Mouse (Mus musculus) myocyte (in vitro differentiated cells): ENCODE measurements around the gene Arhgap22.

Source experiments
- CEBPB ChIP-seq: IDR thresholded peaks from 2 replicates; pipeline ENCODE4 v1.6.1; 2011; ENCODE audit warnings: mild to moderate bottlenecking, moderate library complexity; ENCODE audit not compliant: poor library complexity, insufficient read depth, severe bottlenecking
- E2F4 ChIP-seq: IDR thresholded peaks from one replicate; pipeline ENCODE4 v1.6.1; 2011; ENCODE audit warnings: mild to moderate bottlenecking, control low read depth, moderate library complexity; ENCODE audit not compliant: insufficient read depth
- MYOD1 ChIP-seq, 3 experiments: IDR thresholded peaks; one replicate each; pipeline ENCODE4 v1.6.1; 2011; ENCODE audit warnings: control low read depth in 2 of 3, low read depth in 2 of 3, mild to moderate bottlenecking in 2 of 3, moderate library complexity in 1 of 3; ENCODE audit not compliant: insufficient read length in 2 of 3, control insufficient read depth in 1 of 3
- POLR2A ChIP-seq: IDR thresholded peaks from one replicate; pipeline ENCODE4 v1.6.1; 2011; ENCODE audit warnings: low read depth, mild to moderate bottlenecking, control low read depth, moderate library complexity; ENCODE audit not compliant: insufficient read length
- POLR2AphosphoS2 ChIP-seq: IDR thresholded peaks from one replicate; pipeline ENCODE4 v1.6.1; 2011; ENCODE audit warnings: low read depth, control low read depth; ENCODE audit not compliant: insufficient read length
- REST ChIP-seq: IDR thresholded peaks from one replicate; pipeline ENCODE4 v1.6.1; 2011; ENCODE audit warnings: mild to moderate bottlenecking, control low read depth, moderate library complexity; ENCODE audit not compliant: insufficient read depth, insufficient read length
- TCF12 ChIP-seq: IDR thresholded peaks from one replicate; pipeline ENCODE4 v1.6.1; 2011; ENCODE audit warnings: mild to moderate bottlenecking, control low read depth; ENCODE audit not compliant: poor library complexity, insufficient read depth, severe bottlenecking
- USF1 ChIP-seq: IDR thresholded peaks from one replicate; pipeline ENCODE4 v1.6.1; 2011; ENCODE audit warnings: low read depth, mild to moderate bottlenecking, control low read depth, moderate library complexity

GRCm38 (mm10) chr14:33246476-33246875, 32.6 kb downstream of the Arhgap22 start:
- TF ChIP-seq POLR2A, result no peak
- TF ChIP-seq POLR2AphosphoS2, result no peak
- no peak for TF ChIP-seq REST
- TF ChIP-seq USF1, result no peak
- TF ChIP-seq E2F4, result no peak
- TF ChIP-seq CEBPB, result no peak
- TF ChIP-seq TCF12, result no peak
- TF ChIP-seq MYOD1 (IDR thresholded peaks at IDR 0.05; ENCODE audit: control insufficient read depth in 1 of 3, insufficient read length in 2 of 3, low read depth in 2 of 3), result no peak
